Mouse (Mus musculus) C2C12 (cell line): Measurements from ENCODE around the gene Mettl24.

Experiments
- CEBPB ChIP-seq: IDR thresholded peaks from one replicate; pipeline ENCODE4 v1.6.1; 2011; ENCODE audit warnings: low read depth, mild to moderate bottlenecking, control low read depth, moderate library complexity
- CTCF ChIP-seq: IDR thresholded peaks from one replicate; pipeline ENCODE4 v1.5.1; 2011; ENCODE audit not compliant: control insufficient read depth, insufficient read depth, insufficient read length
- FOSL1 ChIP-seq: IDR thresholded peaks from one replicate; pipeline ENCODE4 v1.8.0; 2011; ENCODE audit warnings: mild to moderate bottlenecking, low read length; ENCODE audit not compliant: poor library complexity, insufficient read depth, severe bottlenecking
- MYOD1 ChIP-seq: IDR thresholded peaks from one replicate; pipeline ENCODE4 v1.6.1; 2011; ENCODE audit warnings: low read depth; ENCODE audit not compliant: control insufficient read depth, insufficient read length
- MYOG ChIP-seq: IDR thresholded peaks from one replicate; pipeline ENCODE4 v1.6.1; 2011; ENCODE audit not compliant: control insufficient read depth, insufficient read length; ENCODE audit errors: extremely low read depth
- USF1 ChIP-seq: IDR thresholded peaks from one replicate; pipeline ENCODE4 v1.6.1; 2011; ENCODE audit warnings: low read depth, mild to moderate bottlenecking, control low read depth, moderate library complexity

DNA sequence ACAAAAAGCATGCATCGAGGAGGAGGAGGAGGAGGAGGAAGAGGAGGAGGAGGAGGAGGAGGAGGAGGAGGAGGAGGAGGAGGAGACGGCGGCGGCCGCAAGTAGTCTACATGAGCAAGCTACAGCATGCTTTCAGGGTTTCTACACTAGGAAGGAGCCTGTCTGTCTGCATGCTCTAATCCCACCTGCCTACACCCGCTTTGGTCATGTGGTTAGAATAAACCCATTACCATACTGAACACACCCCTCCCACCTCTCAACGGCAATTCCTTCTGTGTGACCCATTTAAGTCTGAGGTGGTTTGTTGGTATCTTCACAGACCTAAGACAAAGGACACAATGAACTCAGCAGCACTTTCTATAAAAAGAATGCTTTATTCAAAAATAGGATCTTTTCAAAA is 148.2 kb downstream of the Mettl24 start:
- TF ChIP-seq FOSL1: no peak
- no peak for TF ChIP-seq CTCF
- no peak for TF ChIP-seq USF1
- no peak for TF ChIP-seq CEBPB
- TF ChIP-seq MYOD1: no peak
- TF ChIP-seq MYOG: no peak
